In genomic region chr7:138940612-138941461, GRCm38 (mm10) we compare ENCODE assay signal across 9 mouse cellular contexts. TPM values are rescaled to one million over a fixed set of nuclear protein-coding genes. Genes with fewer than 3 reads are reported as not detected.
DNase-seq lines count a peak whose midpoint lies in the region; ATAC-seq lines count a peak whose summit lies in the region.
"Had no signal": no experiment of that assay in that cellular context is flagged by ENCODE, and none has a peak within 500 bp of the region (broad histone marks: within the 10 kb centered on the region; RNA-seq: fewer than 3 reads in every experiment).

TSS of gene Jakmip3 (plus strand) at chr7:138940730.

- DNase-seq in thymus, postnatal 4 days = peak; percentile 11
- DNase-seq in thymus, postnatal 0 days (ENCODE audit: low spot score) = no peak
- DNase-seq in embryo, embryonic 11 days = peak; percentile 33
- DNase-seq in left cerebral cortex, postnatal 36 days (ENCODE audit: low spot score in 2 of 2) = peak; percentile 73 to 82
- no peak for DNase-seq in spleen, postnatal 10 days (ENCODE audit: low spot score in 2 of 2)
- no peak for DNase-seq in T-cell, adult 2 months (ENCODE audit: low spot score)

- H3K4me3 ChIP-seq in heart, embryonic 16.5 days (ENCODE audit: low read length) = peak within 1 kb of the TSS; percentile 52
- peak within 1 kb of the TSS; percentile 52 for H3K4me3 ChIP-seq in neural tube, embryonic 13.5 days

- intact Hi-C loops in left cerebral cortex, postnatal 36 days (cut with DNase I) = no loop called here

- under 1% methylated on average over 78 of the region's 78 CpGs for WGBS in heart, embryonic 16.5 days
- WGBS in neural tube, embryonic 13.5 days = under 1% methylated on average over 78 of the region's 78 CpGs

- no peaks in the 10 kb centered on the region for H3K36me3 ChIP-seq in heart, embryonic 16.5 days (ENCODE audit: control insufficient read depth, insufficient read depth)
- H3K36me3 ChIP-seq in neural tube, embryonic 13.5 days = no peaks in the 10 kb centered on the region

- H3K4me2 ChIP-seq in heart, embryonic 16.5 days (ENCODE audit: low read depth, low read length) = peak within 1 kb of the TSS; percentile 70
- H3K4me2 ChIP-seq in neural tube, embryonic 13.5 days = peak within 1 kb of the TSS; percentile 84

- peaks cover 7% of the 10 kb centered on the region; the same call in 1 of the 2 replicates for H3K4me1 ChIP-seq in heart, embryonic 16.5 days (ENCODE audit: control insufficient read depth, insufficient read depth, low read length)
- peaks cover 21% of the 10 kb centered on the region for H3K4me1 ChIP-seq in neural tube, embryonic 13.5 days (replicated peaks)

- ATAC-seq in heart, embryonic 16.5 days (replicated peaks; ENCODE audit: extremely low read depth, insufficient read depth, low FRiP score) = no peak
- ATAC-seq in neural tube, embryonic 13.5 days (ENCODE audit: low read depth) = peak; percentile 80

- 0 out of 2 replicates have a peak, but pooled peaks cover 3% of the 10 kb centered on the region for H3K9me3 ChIP-seq in heart, embryonic 16.5 days (replicated peaks; ENCODE audit: control insufficient read depth, low read length)
- H3K9me3 ChIP-seq in neural tube, embryonic 13.5 days = no peaks in the 10 kb centered on the region

- H3K27ac ChIP-seq in heart, embryonic 16.5 days (ENCODE audit: low read length) = no peak within 1 kb of the TSS
- peak within 1 kb of the TSS; percentile 64 for H3K27ac ChIP-seq in neural tube, embryonic 13.5 days (replicated peaks)

- H3K27me3 ChIP-seq in heart, embryonic 16.5 days (ENCODE audit: control insufficient read depth, insufficient read depth, low read length) = peaks cover 50% of the 10 kb centered on the region
- H3K27me3 ChIP-seq in neural tube, embryonic 13.5 days = peaks cover 71% of the 10 kb centered on the region

- 0 out of 2 replicates have a peak within 1 kb of the TSS, but pooled peaks have one; percentile 13 for H3K9ac ChIP-seq in heart, embryonic 16.5 days (ENCODE audit: low read length)
- peak within 1 kb of the TSS; percentile 77 for H3K9ac ChIP-seq in neural tube, embryonic 13.5 days

RNA-seq across cellular contexts. Expression of gene Jakmip3, which starts in this region (rescaled TPM):
- not detected in 2 replicates for polyA plus RNA-seq in thymus, postnatal 0 days (2015; fragmentation: Nextera tagmentation; extraction: Ambion mirVana)
- polyA plus RNA-seq in heart, embryonic 16.5 days (2015; fragmentation: Nextera tagmentation; extraction: Ambion mirVana) = not detected in 2 replicates
- 10 to 100 TPM; 44.0 to 52.3 TPM for total RNA-seq in left cerebral cortex, postnatal 36 days (2021)
- polyA plus RNA-seq in neural tube, embryonic 13.5 days (2015; fragmentation: Nextera tagmentation; extraction: Ambion mirVana) = 5.0 and 5.1 TPM in 2 replicates
- total RNA-seq: neutrophil, adult 5-6 weeks had no signal

Comparison
In these comparisons a context has a peak if more than half of its experiments do, and no peak if none do; other contexts are left out.
1. DNase-seq: peak in thymus, postnatal 4 days (single experiment), embryo, embryonic 11 days (single experiment) and left cerebral cortex, postnatal 36 days (2 of 2); none in thymus, postnatal 0 days (single experiment), spleen, postnatal 10 days (0 of 2) and T-cell, adult 2 months (single experiment).